ENCODE assay signal across 32 mouse cellular contexts in the genomic region with DNA sequence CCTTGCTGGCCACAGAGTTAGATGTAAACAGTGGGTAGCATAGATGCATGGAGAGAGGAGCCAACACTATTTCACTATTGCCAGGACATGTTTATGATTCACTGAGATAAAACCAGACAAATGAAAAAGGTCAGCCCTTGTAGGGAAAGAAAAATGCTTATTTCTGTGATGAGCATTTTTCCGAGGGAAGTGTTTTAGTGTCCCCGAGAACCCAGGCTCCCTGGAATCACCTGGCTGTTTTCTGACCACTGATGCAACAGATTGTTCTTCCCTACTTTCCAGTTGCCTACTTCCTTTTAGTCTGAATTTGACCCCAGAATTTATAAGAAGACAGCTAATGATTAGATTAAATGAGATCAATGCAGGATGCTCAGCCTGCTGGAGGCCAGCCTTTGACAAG. TPM values are rescaled to one million over a fixed set of nuclear protein-coding genes. Genes with fewer than 3 reads are reported as not detected.
A peak's percentile ranks its signal among the peaks of the same experiment; 100 is the strongest.
DNase-seq lines count a peak whose midpoint lies in the region; ATAC-seq and TF ChIP-seq lines count a peak whose summit lies in the region.
"Had no signal": no experiment of that assay in that cellular context is flagged by ENCODE, and none has a peak within 500 bp of the region (broad histone marks: within the 10 kb centered on the region; RNA-seq: fewer than 3 reads in every experiment).

No protein-coding gene starts in this region.

- peak overlapping the region; percentile 15; the same call in 1 of the 2 replicates for H3K27ac ChIP-seq in heart, postnatal 0 days (ENCODE audit: low read depth)
- 0 out of 2 replicates have a peak overlapping the region, but pooled peaks have one; percentile 14 for H3K27ac ChIP-seq in lung, postnatal 0 days (ENCODE audit: low read length)
- no peak overlapping the region for H3K27ac ChIP-seq in intestine, embryonic 16.5 days (ENCODE audit: low read length)
- H3K27ac ChIP-seq: forebrain, embryonic 10.5 days; forebrain, embryonic 13.5 days; hindbrain, embryonic 14.5 days; hindbrain, postnatal 0 days had no signal

- no peak overlapping the region for H3K9ac ChIP-seq in heart, postnatal 0 days (replicated peaks; ENCODE audit: low read depth, low read length)
- H3K9ac ChIP-seq in lung, postnatal 0 days (replicated peaks; ENCODE audit: low read depth), result no peak overlapping the region
- H3K9ac ChIP-seq in intestine, embryonic 16.5 days (ENCODE audit: low read depth, low read length), result no peak overlapping the region
- H3K9ac ChIP-seq: forebrain, embryonic 13.5 days; heart, embryonic 12.5 days; heart, embryonic 15.5 days; hindbrain, embryonic 14.5 days had no signal

- H3K4me1 ChIP-seq in heart, postnatal 0 days (ENCODE audit: control insufficient read depth, insufficient read depth), result peaks cover 9% of the 10 kb centered on the region
- H3K4me1 ChIP-seq in lung, postnatal 0 days (ENCODE audit: insufficient read depth, low read depth, low read length), result no peaks in the 10 kb centered on the region
- no peaks in the 10 kb centered on the region for H3K4me1 ChIP-seq in intestine, embryonic 16.5 days (ENCODE audit: control insufficient read depth, insufficient read depth, low read length)
- H3K4me1 ChIP-seq: forebrain, embryonic 10.5 days; forebrain, embryonic 13.5 days had no signal

- H3K9me3 ChIP-seq in heart, postnatal 0 days (replicated peaks; ENCODE audit: control insufficient read depth, low read length), result no peaks in the 10 kb centered on the region
- H3K9me3 ChIP-seq in lung, postnatal 0 days (ENCODE audit: low read length), result no peaks in the 10 kb centered on the region
- no peaks in the 10 kb centered on the region for H3K9me3 ChIP-seq in intestine, embryonic 16.5 days (ENCODE audit: control insufficient read depth, low read length)
- H3K9me3 ChIP-seq: forebrain, embryonic 10.5 days; forebrain, embryonic 13.5 days; G1E; heart, embryonic 12.5 days; heart, embryonic 15.5 days had no signal

- H3K4me3 ChIP-seq in heart, postnatal 0 days (ENCODE audit: low read depth, low read length), result no peak overlapping the region
- no peak overlapping the region for H3K4me3 ChIP-seq in lung, postnatal 0 days (ENCODE audit: low read depth, low read length)
- H3K4me3 ChIP-seq in intestine, embryonic 16.5 days (ENCODE audit: low read length), result no peak overlapping the region
- H3K4me3 ChIP-seq: forebrain, embryonic 10.5 days; forebrain, embryonic 13.5 days; heart, embryonic 12.5 days; heart, embryonic 15.5 days had no signal

- no peak for TF ChIP-seq CTCF in heart, postnatal 0 days (IDR thresholded peaks at IDR 0.05; ENCODE audit: low read depth)
- no peak for TF ChIP-seq CTCF in lung, postnatal 0 days (IDR thresholded peaks at IDR 0.05)

- DNase-seq in adrenal gland, adult 2 months, result peak; percentile 19
- no peak for DNase-seq in adrenal gland, postnatal 14 days
- DNase-seq in heart, postnatal 0 days (ENCODE audit: low spot score), result no peak
- DNase-seq in heart, postnatal 4 days, result no peak
- no peak for DNase-seq in lung, postnatal 0 days (ENCODE audit: low spot score)
- DNase-seq in lung, postnatal 25 days (ENCODE audit: low spot score), result no peak
- DNase-seq in 3T3-L1 (ENCODE audit: low read depth, low spot score), result peak; percentile 29
- DNase-seq: adrenal gland, adult 8-10 months; adrenal gland, postnatal 36 days; B cell, adult 2 months; cerebellum, adult 18-20 months; cerebellum, adult 9-10 months; cerebellum, postnatal 14 days; gastrocnemius, postnatal 10 days; gastrocnemius, postnatal 36 days; heart, postnatal 36 days had no signal

- H3K4me2 ChIP-seq in heart, postnatal 0 days (ENCODE audit: low read depth, low read length), result no peak overlapping the region
- no peak overlapping the region for H3K4me2 ChIP-seq in lung, postnatal 0 days (replicated peaks; ENCODE audit: low read depth, low read length)
- H3K4me2 ChIP-seq in intestine, embryonic 16.5 days (ENCODE audit: low read depth, low read length), result no peak overlapping the region
- H3K4me2 ChIP-seq: forebrain, embryonic 13.5 days; heart, embryonic 12.5 days; heart, embryonic 15.5 days; hindbrain, embryonic 14.5 days had no signal

- no peak for TF ChIP-seq EP300 in heart, postnatal 0 days (IDR thresholded peaks at IDR 0.05; ENCODE audit: low read depth)
- no peak for TF ChIP-seq EP300 in lung, postnatal 0 days (IDR thresholded peaks at IDR 0.05)

- H3K27me3 ChIP-seq in heart, postnatal 0 days (ENCODE audit: control insufficient read depth, insufficient read depth, low read length), result no peaks in the 10 kb centered on the region
- no peaks in the 10 kb centered on the region for H3K27me3 ChIP-seq in lung, postnatal 0 days (replicated peaks; ENCODE audit: insufficient read depth, low read length)
- H3K27me3 ChIP-seq in intestine, embryonic 16.5 days (replicated peaks; ENCODE audit: control insufficient read depth, insufficient read depth, low read length), result no peaks in the 10 kb centered on the region
- H3K27me3 ChIP-seq: CH12.LX; forebrain, embryonic 13.5 days; heart, embryonic 12.5 days; heart, embryonic 15.5 days had no signal

- H3K36me3 ChIP-seq in heart, postnatal 0 days (replicated peaks; ENCODE audit: control insufficient read depth, insufficient read depth, low read length), result no peaks in the 10 kb centered on the region
- no peaks in the 10 kb centered on the region for H3K36me3 ChIP-seq in lung, postnatal 0 days (ENCODE audit: insufficient read depth, low read length)
- H3K36me3 ChIP-seq in intestine, embryonic 16.5 days (ENCODE audit: control insufficient read depth, insufficient read depth, low read length), result no peaks in the 10 kb centered on the region
- H3K36me3 ChIP-seq: forebrain, embryonic 10.5 days; G1E; heart, embryonic 12.5 days; heart, embryonic 15.5 days had no signal

- no peak for ATAC-seq in heart, postnatal 0 days (ENCODE audit: insufficient read depth, low read depth)
- no peak for ATAC-seq in lung, postnatal 0 days
- ATAC-seq in intestine, embryonic 16.5 days, result no peak
- ATAC-seq: forebrain, embryonic 16.5 days; hindbrain, postnatal 0 days; inflammation-experienced regulatory T-cells, adult 6 months had no signal

- WGBS in heart, postnatal 0 days, result 90% methylated on average over 2 of the region's 2 CpGs
- WGBS in lung, postnatal 0 days, result 41% methylated on average over 2 of the region's 2 CpGs
- WGBS in intestine, embryonic 16.5 days, result 70% methylated on average over 2 of the region's 2 CpGs

RNA-seq across cellular contexts. Expression of gene Olfr455, which starts 1.2 kb away (rescaled TPM):
- total RNA-seq in adrenal gland, adult 2 months (2021), result not detected
- not detected in 2 replicates for polyA plus RNA-seq in adrenal gland, adult 2 months (2012; rRNA removed)
- total RNA-seq in adrenal gland, postnatal 14 days (2021), result not detected in 2 replicates
- not detected in 2 replicates for total RNA-seq in heart, postnatal 0 days (2014; rRNA removed; ENCODE audit: low replicate concordance)
- polyA plus RNA-seq in heart, postnatal 0 days (2015; fragmentation: Nextera tagmentation; extraction: Ambion mirVana), result not detected in 2 replicates
- not detected for total RNA-seq in heart, postnatal 4 days (2021)
- polyA plus RNA-seq in lung, postnatal 0 days (2015; fragmentation: Nextera tagmentation; extraction: Ambion mirVana), result 0.04 and 0.13 TPM in 2 replicates
- not detected in 2 replicates for polyA plus RNA-seq in intestine, embryonic 16.5 days (2015; fragmentation: Nextera tagmentation; extraction: Ambion mirVana)
- total RNA-seq: adrenal gland, adult 8-10 months; adrenal gland, postnatal 36 days; CH12.LX; G1E; gastrocnemius, adult 18-20 months; gastrocnemius, postnatal 10 days; gastrocnemius, postnatal 36 days; granulocyte monocyte progenitor cell, adult 5-6 weeks; heart, postnatal 36 days; hindbrain, postnatal 0 days had no signal
- polyA plus RNA-seq: embryonic facial prominence, embryonic 11.5 days; embryonic facial prominence, embryonic 14.5 days; forebrain, embryonic 10.5 days; forebrain, embryonic 13.5 days; forebrain, embryonic 16.5 days; G1E; heart, embryonic 12.5 days; heart, embryonic 15.5 days; hindbrain, embryonic 11.5 days; hindbrain, embryonic 14.5 days; hindbrain, postnatal 0 days; inflammation-experienced regulatory T-cells, adult 6 months had no signal

RNA-seq across cellular contexts. Expression of gene Tcaf3, which starts 51.3 kb away (rescaled TPM):
- not detected for total RNA-seq in adrenal gland, adult 2 months (2021)
- polyA plus RNA-seq in adrenal gland, adult 2 months (2012; rRNA removed), result not detected in 2 replicates
- total RNA-seq in adrenal gland, postnatal 14 days (2021), result not detected in 2 replicates
- total RNA-seq in heart, postnatal 0 days (2014; rRNA removed; ENCODE audit: low replicate concordance), result not detected in 2 replicates
- not detected in 2 replicates for polyA plus RNA-seq in heart, postnatal 0 days (2015; fragmentation: Nextera tagmentation; extraction: Ambion mirVana)
- total RNA-seq in heart, postnatal 4 days (2021), result not detected
- 0.05 TPM in 1 of 2 replicates, not detected in the other for polyA plus RNA-seq in lung, postnatal 0 days (2015; fragmentation: Nextera tagmentation; extraction: Ambion mirVana)
- polyA plus RNA-seq in intestine, embryonic 16.5 days (2015; fragmentation: Nextera tagmentation; extraction: Ambion mirVana), result not detected in 2 replicates
- total RNA-seq: adrenal gland, adult 8-10 months; adrenal gland, postnatal 36 days; CH12.LX; gastrocnemius, adult 18-20 months; gastrocnemius, postnatal 10 days; gastrocnemius, postnatal 36 days; granulocyte monocyte progenitor cell, adult 5-6 weeks; heart, postnatal 36 days; hindbrain, postnatal 0 days had no signal
- polyA plus RNA-seq: embryonic facial prominence, embryonic 11.5 days; embryonic facial prominence, embryonic 14.5 days; forebrain, embryonic 10.5 days; forebrain, embryonic 16.5 days; G1E; heart, embryonic 12.5 days; heart, embryonic 15.5 days; hindbrain, embryonic 11.5 days; hindbrain, postnatal 0 days; inflammation-experienced regulatory T-cells, adult 6 months had no signal

RNA-seq across cellular contexts. Expression of gene Olfr456, which starts 59.2 kb away (rescaled TPM):
- not detected for total RNA-seq in adrenal gland, adult 2 months (2021)
- polyA plus RNA-seq in adrenal gland, adult 2 months (2012; rRNA removed), result not detected in 2 replicates
- total RNA-seq in adrenal gland, postnatal 14 days (2021), result not detected in 2 replicates
- total RNA-seq in heart, postnatal 0 days (2014; rRNA removed; ENCODE audit: low replicate concordance), result not detected in 2 replicates
- not detected in 2 replicates for polyA plus RNA-seq in heart, postnatal 0 days (2015; fragmentation: Nextera tagmentation; extraction: Ambion mirVana)
- total RNA-seq in heart, postnatal 4 days (2021), result not detected
- 0.30 and 0.33 TPM in 2 replicates for polyA plus RNA-seq in lung, postnatal 0 days (2015; fragmentation: Nextera tagmentation; extraction: Ambion mirVana)
- polyA plus RNA-seq in intestine, embryonic 16.5 days (2015; fragmentation: Nextera tagmentation; extraction: Ambion mirVana), result not detected in 2 replicates
- total RNA-seq: adrenal gland, adult 8-10 months; adrenal gland, postnatal 36 days; CH12.LX; G1E; gastrocnemius, adult 18-20 months; gastrocnemius, postnatal 10 days; gastrocnemius, postnatal 36 days; granulocyte monocyte progenitor cell, adult 5-6 weeks; heart, postnatal 36 days; hindbrain, postnatal 0 days had no signal
- polyA plus RNA-seq: embryonic facial prominence, embryonic 11.5 days; forebrain, embryonic 10.5 days; forebrain, embryonic 13.5 days; forebrain, embryonic 16.5 days; G1E; heart, embryonic 12.5 days; hindbrain, embryonic 11.5 days; hindbrain, embryonic 14.5 days; hindbrain, postnatal 0 days; inflammation-experienced regulatory T-cells, adult 6 months had no signal

Comparison
In these comparisons a context has a peak if more than half of its experiments do, and no peak if none do; other contexts are left out.
1. DNase-seq: peak in adrenal gland, adult 2 months (single experiment) and 3T3-L1 (single experiment); none in adrenal gland, postnatal 14 days (single experiment), heart, postnatal 0 days (single experiment), heart, postnatal 4 days (single experiment), lung, postnatal 0 days (single experiment) and lung, postnatal 25 days (single experiment).